Mouse (Mus musculus): Measurements from ENCODE around the gene Hnrnpl.

Gene Hnrnpl

GRCm38 (mm10) chr7:28808221-28808941, at the start of gene Hnrnpl:
Gene Hnrnpl, plus strand, starts transcription at chr7:28808541.
- DNase-seq (ENCODE audit: low spot score), result no peak

GRCm38 (mm10) chr7:28758623-28759022, 49.7 kb upstream of the Hnrnpl start:
- DNase-seq (ENCODE audit: low spot score), result no peak

- no peak for DNase-seq (ENCODE audit: low spot score)
Measured at GRCm38 (mm10) chr7:28761907-28762306, 46.4 kb upstream of the Hnrnpl start.

- DNase-seq (ENCODE audit: low spot score), result no peak
Measured at GRCm38 (mm10) chr7:28765211-28765610, 43.1 kb upstream of the Hnrnpl start.

- DNase-seq (ENCODE audit: low spot score), result peak; percentile 99
Measured at GRCm38 (mm10) chr7:28766173-28766879, 42.0 kb upstream of the Hnrnpl start, which contains the start of gene Sirt2. Gene Sirt2, plus strand, starts transcription at chr7:28766735.

GRCm38 (mm10) chr7:28766910-28767309, 41.4 kb upstream of the Hnrnpl start:
- no peak for DNase-seq (ENCODE audit: low spot score)

- DNase-seq (ENCODE audit: low spot score), result no peak
Measured at GRCm38 (mm10) chr7:28767462-28767965, 40.8 kb upstream of the Hnrnpl start, which contains the start of gene Nfkbib. Gene Nfkbib, minus strand, starts transcription at chr7:28767512.

GRCm38 (mm10) chr7:28769414-28769958, 38.9 kb upstream of the Hnrnpl start:
- no peak for DNase-seq (ENCODE audit: low spot score)

GRCm38 (mm10) chr7:28770309-28770708, 38.0 kb upstream of the Hnrnpl start:
- no peak for DNase-seq (ENCODE audit: low spot score)

GRCm38 (mm10) chr7:28771867-28772266, 36.5 kb upstream of the Hnrnpl start:
- no peak for DNase-seq (ENCODE audit: low spot score)

GRCm38 (mm10) chr7:28773163-28773562, 35.2 kb upstream of the Hnrnpl start:
- no peak for DNase-seq (ENCODE audit: low spot score)

- DNase-seq (ENCODE audit: low spot score), result no peak
Measured at GRCm38 (mm10) chr7:28774164-28774563, 34.2 kb upstream of the Hnrnpl start.

- DNase-seq (ENCODE audit: low spot score), result no peak
Measured at GRCm38 (mm10) chr7:28775129-28775528, 33.2 kb upstream of the Hnrnpl start.

GRCm38 (mm10) chr7:28778825-28779224, 29.5 kb upstream of the Hnrnpl start:
- DNase-seq (ENCODE audit: low spot score), result no peak

- peak; percentile 93 for DNase-seq (ENCODE audit: low spot score)
Measured at GRCm38 (mm10) chr7:28780067-28780658, 28.2 kb upstream of the Hnrnpl start.

- no peak for DNase-seq (ENCODE audit: low spot score)
Measured at GRCm38 (mm10) chr7:28780857-28781256, 27.5 kb upstream of the Hnrnpl start.

- DNase-seq (ENCODE audit: low spot score), result no peak
Measured at GRCm38 (mm10) chr7:28781261-28781663, 27.1 kb upstream of the Hnrnpl start.

GRCm38 (mm10) chr7:28785161-28785560, 23.2 kb upstream of the Hnrnpl start:
- DNase-seq (ENCODE audit: low spot score), result no peak

- DNase-seq (ENCODE audit: low spot score), result no peak
Measured at GRCm38 (mm10) chr7:28787884-28788283, 20.5 kb upstream of the Hnrnpl start.

GRCm38 (mm10) chr7:28788307-28789195, 19.8 kb upstream of the Hnrnpl start, which contains the start of gene Rinl:
Gene Rinl, plus strand, starts transcription at chr7:28788969.
- DNase-seq (ENCODE audit: low spot score), result no peak

- no peak for DNase-seq (ENCODE audit: low spot score)
Measured at GRCm38 (mm10) chr7:28789235-28789634, 19.1 kb upstream of the Hnrnpl start.
